Mouse (Mus musculus) thymus, adult 18-20 months (tissue): ENCODE measurements around the gene Cnnm4.
A peak's percentile ranks its signal among the peaks of the same experiment; 100 is the strongest.

ENCODE experiments used
- DNase-seq, 2 experiments: peaks; one replicate each; pipeline ENCODE4 v3.0.0; 2022; ENCODE audit warnings: mixed read lengths in 2 of 2

Cnnm4 gene

GRCm38 (mm10) chr1:36471181-36472105 is at the start of gene Cnnm4:
TSS of gene Cnnm4 (plus strand) at chr1:36471620.
- DNase-seq: peak; percentile 84 to 85

GRCm38 (mm10) chr1:36429511-36429910 is 41.9 kb upstream of the Cnnm4 start:
- peak in 1 of 2 experiments; percentile 28 for DNase-seq

- DNase-seq: no peak
Measured at GRCm38 (mm10) chr1:36432999-36433398, 38.4 kb upstream of the Cnnm4 start.

- no peak for DNase-seq
Measured at GRCm38 (mm10) chr1:36433616-36434015, 37.8 kb upstream of the Cnnm4 start.

- DNase-seq: peak; percentile 41 to 69
Measured at GRCm38 (mm10) chr1:36435071-36435470, 36.3 kb upstream of the Cnnm4 start.

GRCm38 (mm10) chr1:36436515-36436914 is 34.9 kb upstream of the Cnnm4 start:
- DNase-seq: no peak

GRCm38 (mm10) chr1:36437223-36437622 is 34.2 kb upstream of the Cnnm4 start:
- no peak for DNase-seq

GRCm38 (mm10) chr1:36441101-36441500 is 30.3 kb upstream of the Cnnm4 start:
- DNase-seq: no peak

GRCm38 (mm10) chr1:36444471-36445464 is 26.7 kb upstream of the Cnnm4 start, which contains the start of gene Lman2l:
TSS of gene Lman2l (minus strand) at chr1:36445271.
- DNase-seq: peak; percentile 95 to 98

GRCm38 (mm10) chr1:36445508-36445907 is 25.9 kb upstream of the Cnnm4 start:
- DNase-seq: no peak

- no peak for DNase-seq
Measured at GRCm38 (mm10) chr1:36446106-36446824, 25.2 kb upstream of the Cnnm4 start.

GRCm38 (mm10) chr1:36446841-36447240 is 24.6 kb upstream of the Cnnm4 start:
- no peak for DNase-seq

GRCm38 (mm10) chr1:36454055-36454815 is 17.2 kb upstream of the Cnnm4 start:
- no peak for DNase-seq

- no peak for DNase-seq
Measured at GRCm38 (mm10) chr1:36457388-36458014, 13.9 kb upstream of the Cnnm4 start.

- DNase-seq: no peak
Measured at GRCm38 (mm10) chr1:36458169-36458568, 13.3 kb upstream of the Cnnm4 start.

GRCm38 (mm10) chr1:36461829-36462228 is 9.6 kb upstream of the Cnnm4 start:
- DNase-seq: peak in 1 of 2 experiments; percentile 23

GRCm38 (mm10) chr1:36465641-36466160 is 5.7 kb upstream of the Cnnm4 start:
- DNase-seq: no peak

- no peak for DNase-seq
Measured at GRCm38 (mm10) chr1:36467446-36467845, 4.0 kb upstream of the Cnnm4 start.

GRCm38 (mm10) chr1:36469811-36470444 is 1.5 kb upstream of the Cnnm4 start:
- no peak for DNase-seq

GRCm38 (mm10) chr1:36472106-36472440 is 653 bp downstream of the Cnnm4 start:
- peak; percentile 18 to 25 for DNase-seq
